Mouse (Mus musculus): Measurements from ENCODE around the gene Mdm2. TPM values are rescaled to one million over a fixed set of nuclear protein-coding genes. Genes with fewer than 3 reads are reported as not detected.
"Not testable (repeated sequence)": the region's sequence is repeated elsewhere in the genome, so short reads cannot be mapped to it uniquely, and the experiment has no call there.

Mdm2 gene
- polyA plus RNA-seq, 1 experiment from 2014 or later, result 63.5 TPM

- not testable (repeated sequence) for H3K4me1 ChIP-seq; ATAC-seq (replicated peaks); H3K4me3 ChIP-seq; H3K27ac ChIP-seq (replicated peaks); H3K9ac ChIP-seq (replicated peaks); H3K9me3 ChIP-seq; H3K4me2 ChIP-seq (replicated peaks); H3K27me3 ChIP-seq
- WGBS, result 94% methylated on average over 8 of the region's 8 CpGs
- peaks cover 42% of the 10 kb centered on the region for H3K36me3 ChIP-seq
Observed at GRCm38 (mm10) chr10:117737498-117737897, 26.9 kb upstream of the Mdm2 start.

GRCm38 (mm10) chr10:117737075-117737474 lies 26.5 kb upstream of the Mdm2 start:
- no peak overlapping the region for H3K4me2 ChIP-seq (replicated peaks)
- no peaks in the 10 kb centered on the region for H3K27me3 ChIP-seq
- 88% methylated on average over 4 of the region's 4 CpGs for WGBS
- peaks cover 42% of the 10 kb centered on the region for H3K36me3 ChIP-seq
- H3K9ac ChIP-seq (replicated peaks), result no peak overlapping the region
- ATAC-seq (replicated peaks), result no peak
- no peaks in the 10 kb centered on the region for H3K9me3 ChIP-seq
- H3K27ac ChIP-seq (replicated peaks), result no peak overlapping the region
- H3K4me1 ChIP-seq, result no peaks in the 10 kb centered on the region
- H3K4me3 ChIP-seq, result no peak overlapping the region

- H3K4me1 ChIP-seq, result no peaks in the 10 kb centered on the region
- peaks cover 42% of the 10 kb centered on the region for H3K36me3 ChIP-seq
- ATAC-seq (replicated peaks), result no peak
Observed at GRCm38 (mm10) chr10:117736573-117736972, 26.0 kb upstream of the Mdm2 start.

GRCm38 (mm10) chr10:117735396-117735795 lies 24.8 kb upstream of the Mdm2 start:
- not testable (repeated sequence) for H3K27ac ChIP-seq (replicated peaks); H3K9me3 ChIP-seq; H3K9ac ChIP-seq (replicated peaks); H3K4me2 ChIP-seq (replicated peaks); H3K27me3 ChIP-seq; H3K4me3 ChIP-seq; H3K4me1 ChIP-seq; ATAC-seq (replicated peaks)
- peaks cover 42% of the 10 kb centered on the region for H3K36me3 ChIP-seq
- WGBS, result 93% methylated on average over 12 of the region's 12 CpGs

More at GRCm38 (mm10) chr10:117736573-117736972, 26.0 kb upstream of the Mdm2 start:
- Histone ChIP-seq H3K9me3 (no peaks in the 10 kb centered on the region), H3K27me3 (no peaks in the 10 kb centered on the region), H3K4me3 (no peak overlapping the region), H3K27ac (replicated peaks) (no peak overlapping the region), H3K9ac (replicated peaks) (no peak overlapping the region), H3K4me2 (replicated peaks) (no peak overlapping the region)
- 91% methylated on average over 5 of the region's 5 CpGs for WGBS

GRCm38 (mm10) chr10:117734104-117734852 lies 23.7 kb upstream of the Mdm2 start:
- not testable (repeated sequence) for H3K27ac ChIP-seq (replicated peaks); ATAC-seq (replicated peaks); H3K4me2 ChIP-seq (replicated peaks); H3K9me3 ChIP-seq; H3K27me3 ChIP-seq; H3K4me1 ChIP-seq; H3K9ac ChIP-seq (replicated peaks); H3K4me3 ChIP-seq
- WGBS, result 83% methylated on average over 10 of the region's 10 CpGs
- peaks cover 31% of the 10 kb centered on the region for H3K36me3 ChIP-seq

- H3K4me2 ChIP-seq (replicated peaks); H3K4me1 ChIP-seq; H3K27ac ChIP-seq (replicated peaks); ATAC-seq (replicated peaks); H3K9ac ChIP-seq (replicated peaks); H3K27me3 ChIP-seq; H3K4me3 ChIP-seq; H3K9me3 ChIP-seq: not testable (repeated sequence)
- WGBS, result 95% methylated on average over 8 of the region's 8 CpGs
- H3K36me3 ChIP-seq, result peaks cover 25% of the 10 kb centered on the region
Observed at GRCm38 (mm10) chr10:117733626-117734025, 23.1 kb upstream of the Mdm2 start.

- H3K27ac ChIP-seq (replicated peaks), result no peak overlapping the region
- no peak overlapping the region for H3K9ac ChIP-seq (replicated peaks)
- H3K27me3 ChIP-seq, result no peaks in the 10 kb centered on the region
- H3K4me3 ChIP-seq, result no peak overlapping the region
- H3K4me2 ChIP-seq (replicated peaks), result no peak overlapping the region
- peaks cover 19% of the 10 kb centered on the region for H3K36me3 ChIP-seq
- WGBS, result 85% methylated on average over 14 of the region's 14 CpGs
- H3K4me1 ChIP-seq, result no peaks in the 10 kb centered on the region
- H3K9me3 ChIP-seq, result no peaks in the 10 kb centered on the region
- no peak for ATAC-seq (replicated peaks)
Observed at GRCm38 (mm10) chr10:117732962-117733592, 22.5 kb upstream of the Mdm2 start.

GRCm38 (mm10) chr10:117732184-117732583 lies 21.6 kb upstream of the Mdm2 start:
- H3K4me3 ChIP-seq, result no peak overlapping the region
- H3K4me1 ChIP-seq, result no peaks in the 10 kb centered on the region
- no peak for ATAC-seq (replicated peaks)

GRCm38 (mm10) chr10:117731244-117732101 lies 20.9 kb upstream of the Mdm2 start:
- H3K27me3 ChIP-seq, result no peaks in the 10 kb centered on the region
- no peak for ATAC-seq (replicated peaks)
- H3K27ac ChIP-seq (replicated peaks), result no peak overlapping the region
- no peak overlapping the region for H3K4me3 ChIP-seq
- H3K9ac ChIP-seq (replicated peaks), result no peak overlapping the region
- H3K9me3 ChIP-seq, result no peaks in the 10 kb centered on the region
- no peaks in the 10 kb centered on the region for H3K4me1 ChIP-seq
- 60% methylated on average over 15 of the region's 15 CpGs for WGBS
- peaks cover 6% of the 10 kb centered on the region; the same call in 1 of the 2 replicates for H3K36me3 ChIP-seq
- H3K4me2 ChIP-seq (replicated peaks), result no peak overlapping the region

More at GRCm38 (mm10) chr10:117732184-117732583, 21.6 kb upstream of the Mdm2 start:
- Histone ChIP-seq H3K27me3 (no peaks in the 10 kb centered on the region), H3K9ac (replicated peaks) (no peak overlapping the region), H3K27ac (replicated peaks) (no peak overlapping the region), H3K9me3 (no peaks in the 10 kb centered on the region), H3K36me3 (peaks cover 13% of the 10 kb centered on the region), H3K4me2 (replicated peaks) (no peak overlapping the region)
- 88% methylated on average over 5 of the region's 5 CpGs for WGBS

GRCm38 (mm10) chr10:117730637-117731203 lies 20.2 kb upstream of the Mdm2 start:
- WGBS, result 91% methylated on average over 12 of the region's 12 CpGs
- Histone ChIP-seq H3K4me2 (replicated peaks) (no peak overlapping the region), H3K4me3 (no peak overlapping the region), H3K4me1 (no peaks in the 10 kb centered on the region), H3K9ac (replicated peaks) (no peak overlapping the region), H3K27ac (replicated peaks) (no peak overlapping the region), H3K36me3 (peaks cover 3% of the 10 kb centered on the region; the same call in 1 of the 2 replicates), H3K27me3 (no peaks in the 10 kb centered on the region), H3K9me3 (no peaks in the 10 kb centered on the region)
- no peak for ATAC-seq (replicated peaks)

- Histone ChIP-seq H3K27ac (replicated peaks) (no peak overlapping the region), H3K9me3 (no peaks in the 10 kb centered on the region), H3K9ac (replicated peaks) (no peak overlapping the region), H3K27me3 (no peaks in the 10 kb centered on the region), H3K4me1 (no peaks in the 10 kb centered on the region), H3K4me3 (no peak overlapping the region), H3K4me2 (replicated peaks) (no peak overlapping the region), H3K36me3 (peaks cover 3% of the 10 kb centered on the region; the same call in 1 of the 2 replicates)
- no peak for ATAC-seq (replicated peaks)
- WGBS, result 96% methylated on average over 7 of the region's 7 CpGs
Observed at GRCm38 (mm10) chr10:117730140-117730539, 19.6 kb upstream of the Mdm2 start.

All from forebrain, embryonic 15.5 days (tissue).